Mouse (Mus musculus) limb, embryonic 10.5 days (tissue): ENCODE results near the gene Nol12. TPM values are rescaled to one million over a fixed set of nuclear protein-coding genes. Genes with fewer than 3 reads are reported as not detected.

Experiments used
- DNase-seq: peaks from one replicate; pipeline ENCODE4 v3.0.0-alpha.2; 2017; ENCODE audit warnings: low spot score
- H3K27ac ChIP-seq: fragments of 300-500 bp; sonication (generic); 2 replicates; pipeline ENCODE4 v1.5.1; 2016; ENCODE audit warnings: mild to moderate bottlenecking
- H3K27me3 ChIP-seq: fragments of 300-500 bp; sonication (generic); 2 replicates; pipeline ENCODE4 v1.6.1; 2016; ENCODE audit warnings: low read depth, mild to moderate bottlenecking; ENCODE audit not compliant: poor library complexity, severe bottlenecking
- H3K36me3 ChIP-seq: fragments of 300-500 bp; sonication (generic); 2 replicates; pipeline ENCODE4 v1.6.1; 2016; ENCODE audit warnings: mild to moderate bottlenecking, moderate library complexity
- H3K4me1 ChIP-seq: fragments of 300-500 bp; sonication (generic); 2 replicates; pipeline ENCODE4 v1.6.1; 2016
- H3K4me3 ChIP-seq: fragments of 300-500 bp; sonication (generic); 2 replicates; pipeline ENCODE4 v1.5.1; 2016; ENCODE audit warnings: mild to moderate bottlenecking, moderate library complexity
- H3K9me3 ChIP-seq: fragments of 300-500 bp; sonication (generic); replicated peaks from 2 replicates; pipeline ENCODE4 v1.6.1; 2016; ENCODE audit warnings: mild to moderate bottlenecking
- WGBS: fragments of 180-500 bp; shearing (Covaris S2); methylation state at CpG from one replicate; pipeline ENCODE4 v1.1.7; 2016; 5-methylcytosine and 5-hydroxymethylcytosine counted together
- polyA plus RNA-seq: library from polyadenylated mRNA; unstranded; fragments of >200 nt; fragmentation: Nextera tagmentation; extraction: Ambion mirVana; gene quantifications from 2 replicates; pipeline ENCODE4 v1.2.1, GENCODE M21; 2016

Gene Nol12
- polyA plus RNA-seq, 1 experiment from 2014 or later = 70.6 TPM

DNA sequence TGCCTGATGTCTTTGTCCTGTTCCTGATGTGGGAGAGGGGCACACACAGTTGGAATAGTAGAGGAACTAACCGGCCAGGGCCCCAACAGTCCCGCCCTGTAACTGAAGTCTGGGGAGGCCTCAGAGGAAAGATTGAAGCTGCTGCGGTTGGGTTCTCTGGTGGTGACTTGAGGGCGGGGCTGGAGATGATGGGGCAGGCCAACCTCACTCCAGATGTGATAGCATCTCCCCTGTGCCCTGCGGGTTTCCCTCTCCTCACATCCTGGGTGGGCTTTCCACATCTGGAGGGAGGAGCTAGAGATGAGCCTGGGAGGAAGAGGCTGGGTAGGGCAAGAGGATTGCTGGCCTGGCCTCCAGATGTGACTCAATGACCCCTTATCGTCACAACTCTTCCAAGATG, 11.1 kb upstream of the Nol12 start:
- H3K4me1 ChIP-seq = peaks cover 51% of the 10 kb centered on the region
- WGBS = 39% methylated on average over 6 of the region's 6 CpGs

DNA sequence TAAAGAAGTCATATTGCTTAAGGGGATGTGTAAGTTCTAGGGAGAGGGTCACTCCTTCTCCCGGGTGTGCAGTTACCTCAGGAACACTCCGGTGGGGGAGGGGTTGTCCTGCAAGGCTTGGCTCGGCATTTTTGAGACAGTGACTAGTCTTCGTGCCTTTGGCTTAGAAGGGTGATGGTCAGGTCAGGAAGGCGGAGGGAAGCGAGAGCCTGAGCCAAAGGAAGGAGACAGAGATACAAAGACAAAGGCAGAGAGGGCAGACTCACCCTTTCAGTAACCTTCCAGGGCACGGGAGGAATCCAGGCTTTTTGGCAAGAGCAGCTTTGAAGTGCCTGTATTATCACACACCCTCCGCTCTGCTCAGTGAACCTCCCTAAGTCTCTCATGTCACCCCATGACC, 9.6 kb upstream of the Nol12 start:
- Histone ChIP-seq H3K36me3 (peaks cover 21% of the 10 kb centered on the region), H3K4me3 (no peak overlapping the region), H3K27me3 (no peaks in the 10 kb centered on the region), H3K4me1 (peaks cover 52% of the 10 kb centered on the region), H3K27ac (peak overlapping the region; percentile 92), H3K9me3 (no peaks in the 10 kb centered on the region)
- 46% methylated on average over 8 of the region's 8 CpGs for WGBS
- DNase-seq = no peak

More for the DNA sequence above, 11.1 kb upstream of the Nol12 start:
- H3K27ac ChIP-seq = peak overlapping the region; percentile 61
- H3K4me3 ChIP-seq = no peak overlapping the region
- H3K27me3 ChIP-seq = no peaks in the 10 kb centered on the region
- H3K36me3 ChIP-seq = peaks cover 22% of the 10 kb centered on the region
- DNase-seq = no peak
- H3K9me3 ChIP-seq = no peaks in the 10 kb centered on the region

DNA sequence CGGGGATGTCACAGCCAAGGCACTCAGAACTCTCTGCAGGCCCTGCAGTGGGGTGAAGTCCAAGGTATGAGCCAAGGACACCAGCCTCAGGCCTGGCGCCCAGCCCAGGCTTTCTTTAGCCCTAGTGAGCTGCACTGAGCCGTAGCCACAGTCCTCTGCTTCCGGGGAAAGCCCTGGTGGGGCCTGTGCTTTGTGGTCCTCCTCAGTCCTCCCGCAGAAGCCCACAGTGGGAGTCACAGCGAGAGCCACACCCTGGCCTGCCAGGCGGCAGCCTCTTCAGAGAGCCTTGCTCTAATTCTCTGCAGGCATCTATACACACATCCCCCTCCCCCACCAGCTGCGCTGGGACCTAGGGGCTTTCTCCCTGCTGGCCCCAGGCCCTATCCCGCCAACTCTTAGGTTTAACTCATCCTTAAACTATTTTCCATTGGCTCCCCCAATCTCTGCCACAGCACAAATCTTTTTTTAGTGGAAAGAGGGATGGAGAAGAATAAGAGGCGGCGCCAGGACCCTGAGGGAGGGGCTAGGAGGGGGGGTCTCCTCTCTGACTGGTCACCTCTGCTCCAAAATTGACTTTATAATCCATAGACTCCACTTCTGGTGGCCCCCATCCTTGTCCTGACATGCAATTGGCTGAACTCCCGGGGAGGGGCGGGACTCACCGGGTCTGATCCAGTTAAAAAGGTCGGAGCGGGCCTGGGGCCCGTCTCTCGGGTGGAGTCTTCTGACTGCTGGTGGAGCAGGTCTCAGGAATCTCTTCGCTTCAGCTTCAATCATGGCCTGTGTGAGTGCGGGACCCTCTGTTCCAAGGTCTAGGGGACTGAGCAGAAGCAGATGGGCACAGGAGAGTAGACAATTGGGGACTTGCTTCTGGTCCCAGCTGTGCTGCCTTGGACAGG, 8.5 kb upstream of the Nol12 start, which contains the start of gene Lgals1:
Lgals1 (plus strand) TSS at position 705 of the 899 bp plus-strand sequence.
- Histone ChIP-seq H3K36me3 (peaks cover 21% of the 10 kb centered on the region), H3K9me3 (no peaks in the 10 kb centered on the region), H3K4me1 (peaks cover 52% of the 10 kb centered on the region), H3K27ac (peak within 1 kb of the TSS; percentile 92), H3K27me3 (no peaks in the 10 kb centered on the region), H3K4me3 (peak within 1 kb of the TSS; percentile 56)
- WGBS = 7% methylated on average over 20 of the region's 20 CpGs
- DNase-seq = peak; percentile 87

DNA sequence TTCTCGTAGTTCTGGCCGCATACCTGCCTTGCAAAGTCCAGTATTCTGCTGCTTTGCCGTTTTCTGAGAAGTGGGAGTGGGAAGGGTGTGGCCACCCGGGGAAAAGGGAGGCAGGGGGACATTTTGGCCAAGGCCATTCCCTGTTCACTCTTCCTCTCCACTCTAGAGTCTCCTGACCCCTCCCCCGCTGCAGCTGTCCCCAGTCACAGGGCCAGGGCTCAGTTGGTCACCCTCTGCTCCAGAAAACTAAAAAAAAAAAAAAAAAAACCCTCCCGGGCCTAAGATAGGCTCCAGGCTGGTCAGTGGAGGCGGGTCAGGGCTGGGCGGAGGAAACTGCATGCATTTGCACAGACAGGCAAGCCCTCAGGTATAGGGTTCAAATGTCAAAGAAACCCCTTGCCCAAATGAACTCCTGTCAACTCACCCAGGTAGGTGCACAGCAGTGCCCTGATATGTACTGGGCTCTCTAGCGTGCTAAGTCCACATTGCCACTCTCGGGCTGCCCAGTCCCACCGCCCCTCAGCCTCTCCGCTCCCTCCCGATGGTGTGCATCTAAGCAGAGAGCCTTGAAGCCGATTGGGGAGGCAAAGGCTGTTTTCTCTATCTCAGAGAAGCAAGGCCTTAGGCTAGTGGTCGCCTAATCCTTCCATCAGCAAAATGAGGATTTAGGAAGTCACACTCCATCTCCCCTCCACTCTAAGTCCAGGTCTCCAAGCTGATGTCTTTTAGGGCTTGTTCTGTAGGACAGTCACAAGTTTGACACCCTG, 7.5 kb upstream of the Nol12 start:
- no peak for DNase-seq
- Histone ChIP-seq H3K27me3 (no peaks in the 10 kb centered on the region), H3K4me1 (peaks cover 52% of the 10 kb centered on the region), H3K27ac (peak overlapping the region; percentile 92), H3K9me3 (no peaks in the 10 kb centered on the region), H3K4me3 (peak overlapping the region; percentile 56), H3K36me3 (peaks cover 21% of the 10 kb centered on the region)
- WGBS = 17% methylated on average over 15 of the region's 15 CpGs

DNA sequence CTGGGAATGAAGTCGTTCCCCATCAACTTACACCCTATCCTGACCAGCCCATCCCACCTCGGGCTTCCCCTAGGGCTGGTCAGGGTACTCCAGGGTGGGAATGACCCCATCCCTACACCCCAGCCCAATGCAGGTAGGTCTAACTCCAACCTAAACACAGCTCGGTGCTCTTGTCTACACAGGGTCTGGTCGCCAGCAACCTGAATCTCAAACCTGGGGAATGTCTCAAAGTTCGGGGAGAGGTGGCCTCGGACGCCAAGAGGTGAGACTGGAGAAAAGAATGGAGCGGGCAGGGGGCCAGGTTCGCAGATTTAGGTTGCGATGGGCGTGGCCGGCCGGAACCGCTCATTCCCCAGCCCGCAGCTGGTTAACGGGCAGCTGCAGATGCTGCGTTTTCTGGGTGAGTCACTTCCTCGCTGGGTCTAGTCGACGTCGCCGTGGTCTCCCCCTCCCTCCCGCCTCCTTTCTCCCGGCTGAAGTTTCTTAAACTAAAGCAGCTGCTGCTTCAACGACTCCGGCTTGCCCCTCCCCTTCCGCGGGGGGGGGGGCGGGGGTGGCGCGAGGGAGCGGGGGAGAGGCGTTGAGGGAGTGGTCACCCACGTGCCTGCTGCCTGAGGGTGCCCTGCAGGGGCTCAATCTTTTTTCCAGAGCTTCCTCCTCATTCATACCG, 6.8 kb upstream of the Nol12 start:
- under 1% methylated on average over 33 of the region's 35 CpGs for WGBS
- H3K27ac ChIP-seq = peak overlapping the region; percentile 92
- H3K4me1 ChIP-seq = peaks cover 52% of the 10 kb centered on the region
- H3K9me3 ChIP-seq = no peaks in the 10 kb centered on the region
- H3K4me3 ChIP-seq = peak overlapping the region; percentile 56
- peak; percentile 93 for DNase-seq
- H3K36me3 ChIP-seq = peaks cover 21% of the 10 kb centered on the region
- no peaks in the 10 kb centered on the region for H3K27me3 ChIP-seq

DNA sequence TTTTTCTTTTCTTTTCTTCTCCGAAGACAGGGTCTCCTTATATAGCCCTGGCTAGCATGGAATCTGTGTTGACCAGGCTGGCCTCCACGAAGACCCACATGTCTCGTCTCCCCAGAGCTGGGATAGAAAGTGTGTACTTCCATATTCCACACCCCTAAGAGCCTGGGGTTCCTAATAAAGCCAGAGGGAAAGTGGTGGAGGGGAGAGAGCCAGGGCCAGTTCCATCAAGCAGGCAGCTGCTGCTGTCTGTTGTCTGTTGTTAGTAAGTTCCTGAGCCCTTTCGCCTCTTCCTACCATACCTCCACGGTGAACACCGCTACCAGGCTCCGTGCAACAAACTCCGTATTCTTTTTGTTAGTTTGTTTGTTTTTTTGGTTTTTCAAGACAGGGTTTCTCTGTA, 6.2 kb upstream of the Nol12 start:
- no peak for DNase-seq
- no peaks in the 10 kb centered on the region for H3K27me3 ChIP-seq
- H3K27ac ChIP-seq = peak overlapping the region; percentile 92
- H3K4me1 ChIP-seq = peaks cover 47% of the 10 kb centered on the region
- H3K9me3 ChIP-seq = no peaks in the 10 kb centered on the region
- peaks cover 21% of the 10 kb centered on the region for H3K36me3 ChIP-seq
- 52% methylated on average over 8 of the region's 8 CpGs for WGBS
- H3K4me3 ChIP-seq = peak overlapping the region; percentile 56

DNA sequence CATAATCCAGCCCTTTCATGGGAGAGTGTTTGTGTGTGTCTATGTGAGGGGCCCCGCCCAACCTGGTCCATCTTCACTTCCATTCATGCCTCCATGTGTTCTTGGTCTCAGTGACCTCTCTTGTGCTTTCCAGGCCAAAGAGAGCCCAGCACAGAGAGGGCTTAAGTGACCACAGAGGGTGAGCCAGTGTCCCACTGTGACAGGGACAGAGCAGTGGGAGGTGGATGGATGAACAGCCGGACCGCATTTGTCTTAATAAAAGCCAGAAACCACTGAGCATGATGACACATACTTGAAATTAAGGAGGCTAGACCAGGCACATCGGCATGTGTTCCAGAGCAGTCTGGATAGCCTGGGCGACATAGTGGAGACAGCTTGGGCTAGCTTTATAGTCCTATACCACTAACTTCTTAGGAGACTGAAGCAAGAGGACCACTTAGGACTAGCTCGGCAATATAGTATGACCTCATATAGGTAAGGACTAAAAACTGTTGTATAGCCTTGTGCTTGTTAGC, 4.5 kb upstream of the Nol12 start:
- Histone ChIP-seq H3K4me3 (no peak overlapping the region), H3K4me1 (peaks cover 38% of the 10 kb centered on the region), H3K27ac (no peak overlapping the region), H3K9me3 (no peaks in the 10 kb centered on the region), H3K27me3 (no peaks in the 10 kb centered on the region), H3K36me3 (peaks cover 21% of the 10 kb centered on the region)
- WGBS = 95% methylated on average over 6 of the region's 6 CpGs
- DNase-seq = no peak

DNA sequence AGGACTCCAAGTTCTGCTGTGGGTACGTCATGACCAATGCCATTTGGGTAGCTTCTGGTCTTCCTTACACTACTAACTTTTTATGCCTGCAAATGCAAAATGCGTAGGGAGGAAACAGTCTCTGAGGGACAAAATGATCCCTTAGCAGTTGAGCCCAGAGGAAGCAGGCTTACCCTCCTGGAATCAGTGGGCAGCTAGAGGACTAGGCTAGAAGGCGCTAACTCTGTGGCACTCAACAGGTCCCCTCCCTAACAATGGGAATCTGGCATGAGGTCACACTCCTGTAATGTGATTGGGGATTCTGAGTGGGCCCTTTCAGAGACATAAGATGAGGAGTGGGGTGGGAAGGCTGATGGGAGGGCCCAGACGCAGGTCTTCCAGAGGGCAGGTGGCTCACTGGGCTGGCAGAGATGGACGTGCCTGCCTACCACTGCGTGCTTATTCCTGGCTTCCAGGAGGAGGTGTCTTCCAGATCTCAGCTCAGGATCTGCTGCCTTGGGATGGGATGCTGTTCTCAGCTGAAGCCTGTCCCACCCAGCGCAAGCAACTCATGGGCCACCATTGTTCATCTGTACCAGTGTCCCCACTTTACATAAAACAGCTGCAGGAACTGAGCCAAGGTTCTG, 3.8 kb upstream of the Nol12 start:
- H3K9me3 ChIP-seq = no peaks in the 10 kb centered on the region
- no peaks in the 10 kb centered on the region for H3K27me3 ChIP-seq
- H3K36me3 ChIP-seq = peaks cover 21% of the 10 kb centered on the region
- H3K4me1 ChIP-seq = peaks cover 38% of the 10 kb centered on the region
- H3K4me3 ChIP-seq = no peak overlapping the region
- H3K27ac ChIP-seq = no peak overlapping the region
- 90% methylated on average over 7 of the region's 7 CpGs for WGBS
- DNase-seq = no peak

DNA sequence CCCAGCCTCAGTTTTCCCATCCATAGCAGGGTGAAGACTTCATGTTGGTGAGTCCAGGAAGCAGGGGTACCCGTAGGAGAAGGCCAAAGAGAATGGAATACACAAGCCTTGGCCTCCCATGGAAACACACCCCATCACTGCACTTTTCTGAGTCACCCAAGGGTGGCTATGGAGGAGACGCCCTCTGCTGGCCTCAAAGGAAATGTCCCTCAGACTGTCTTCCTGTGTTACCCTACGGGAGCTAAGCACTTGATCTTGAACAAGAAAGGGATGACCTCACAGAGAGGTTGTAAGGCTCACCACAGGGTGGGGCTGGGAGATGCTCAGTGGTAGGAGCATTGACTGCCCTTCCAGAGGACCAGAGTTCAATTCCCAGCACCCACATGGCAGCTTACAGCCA, 3.2 kb upstream of the Nol12 start:
- 28% methylated on average over 3 of the region's 3 CpGs for WGBS
- Histone ChIP-seq H3K36me3 (peaks cover 25% of the 10 kb centered on the region), H3K4me1 (peaks cover 38% of the 10 kb centered on the region), H3K9me3 (no peaks in the 10 kb centered on the region), H3K4me3 (no peak overlapping the region), H3K27ac (no peak overlapping the region), H3K27me3 (no peaks in the 10 kb centered on the region)
- no peak for DNase-seq

DNA sequence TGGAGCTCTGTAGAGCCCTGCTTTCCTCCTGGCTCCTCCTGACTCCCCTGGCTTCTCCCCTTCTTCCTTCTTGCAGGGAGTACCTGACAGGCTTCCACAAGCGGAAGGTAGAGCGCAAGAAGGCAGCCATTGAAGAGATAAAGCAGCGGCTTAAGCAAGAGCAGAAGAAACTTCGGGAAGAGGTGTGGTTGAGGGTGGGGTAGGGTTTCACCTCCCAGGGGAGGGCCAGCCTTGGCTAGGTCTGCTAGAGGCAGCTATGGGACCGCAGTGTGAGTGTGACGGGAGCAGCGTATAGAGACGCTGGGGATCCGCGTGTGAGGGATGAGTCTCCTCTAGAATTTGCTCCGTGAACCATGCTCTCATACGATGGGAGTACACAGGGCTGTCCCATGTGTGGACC, 1.7 kb downstream of the Nol12 start:
- DNase-seq = no peak
- Histone ChIP-seq H3K27me3 (no peaks in the 10 kb centered on the region), H3K9me3 (no peaks in the 10 kb centered on the region), H3K36me3 (peaks cover 54% of the 10 kb centered on the region), H3K4me3 (peak overlapping the region; percentile 85), H3K4me1 (peaks cover 17% of the 10 kb centered on the region), H3K27ac (peak overlapping the region; percentile 9; the same call in 1 of the 2 replicates)
- WGBS = 90% methylated on average over 12 of the region's 12 CpGs

DNA sequence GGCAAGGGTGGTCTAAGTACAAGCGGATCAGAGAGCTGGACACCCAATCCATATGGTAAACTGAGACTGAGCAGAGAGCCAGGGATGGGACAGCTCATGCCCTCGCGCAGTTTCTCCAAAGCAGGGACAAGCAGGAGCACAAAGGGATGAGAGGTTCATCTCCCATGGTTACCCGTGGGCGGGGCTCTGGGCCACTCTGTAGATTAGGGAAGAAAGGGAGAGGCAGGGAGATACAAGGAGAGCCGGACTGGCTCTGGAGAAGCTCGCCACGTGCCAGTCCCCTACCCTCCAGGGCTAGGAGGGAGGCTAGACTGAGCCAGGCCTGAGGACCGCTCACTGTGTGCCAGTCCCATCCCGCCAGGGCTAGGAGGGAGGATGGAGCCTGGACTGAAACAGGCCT, 2.6 kb downstream of the Nol12 start:
- no peak for DNase-seq
- no peak overlapping the region for H3K4me3 ChIP-seq
- peaks cover 17% of the 10 kb centered on the region for H3K4me1 ChIP-seq
- no peaks in the 10 kb centered on the region for H3K9me3 ChIP-seq
- peaks cover 60% of the 10 kb centered on the region for H3K36me3 ChIP-seq
- H3K27ac ChIP-seq = no peak overlapping the region
- no peaks in the 10 kb centered on the region for H3K27me3 ChIP-seq
- 94% methylated on average over 10 of the region's 10 CpGs for WGBS

DNA sequence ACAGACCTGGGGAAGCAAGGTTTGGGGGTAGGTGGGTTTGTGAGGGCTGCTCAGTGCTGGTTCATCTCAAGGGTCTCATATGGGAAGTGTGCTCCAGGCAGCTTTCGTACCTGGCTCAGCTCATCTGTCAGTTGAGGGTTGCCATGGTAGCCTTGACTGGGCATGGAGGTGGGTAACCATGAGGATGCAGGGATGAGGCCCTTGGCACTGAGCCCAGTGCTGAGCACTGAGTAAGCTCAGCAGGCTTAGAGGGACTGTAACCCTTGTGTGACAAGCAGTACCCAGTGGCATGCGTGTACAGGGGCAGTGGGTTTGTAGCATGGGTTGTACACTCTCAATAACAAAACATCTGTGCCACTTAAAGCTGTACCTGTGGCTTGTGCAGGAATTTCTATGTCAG, 3.2 kb downstream of the Nol12 start:
- H3K9me3 ChIP-seq = no peaks in the 10 kb centered on the region
- no peaks in the 10 kb centered on the region for H3K27me3 ChIP-seq
- peaks cover 23% of the 10 kb centered on the region for H3K4me1 ChIP-seq
- DNase-seq = no peak
- WGBS = 96% methylated on average over 2 of the region's 2 CpGs
- H3K4me3 ChIP-seq = no peak overlapping the region
- H3K27ac ChIP-seq = no peak overlapping the region
- H3K36me3 ChIP-seq = peaks cover 60% of the 10 kb centered on the region
